Mouse (Mus musculus) myocyte (in vitro differentiated cells): ENCODE measurements around the gene Nrp2. TPM values are rescaled to one million over a fixed set of nuclear protein-coding genes. Genes with fewer than 3 reads are reported as not detected.
A peak's percentile ranks its signal among the peaks of the same experiment; 100 is the strongest.

Experiments used
- H3K27me3 ChIP-seq: one replicate; pipeline ENCODE4 v1.6.1; 2011; ENCODE audit not compliant: control insufficient read depth, insufficient read depth, insufficient read length
- H3K36me3 ChIP-seq: one replicate; pipeline ENCODE4 v1.6.1; 2011; ENCODE audit not compliant: control insufficient read depth, insufficient read depth
- H3K4me2 ChIP-seq: one replicate; pipeline ENCODE4 v1.6.1; 2011; ENCODE audit warnings: low read depth, control low read depth
- H3K4me3 ChIP-seq: one replicate; pipeline ENCODE4 v1.5.1; 2011; ENCODE audit warnings: mild to moderate bottlenecking, control low read depth, moderate library complexity
- H3K79me2 ChIP-seq: one replicate; pipeline ENCODE4 v1.6.1; 2011; ENCODE audit not compliant: control insufficient read depth, insufficient read depth
- H3ac ChIP-seq: one replicate; pipeline ENCODE4 v1.6.1; 2011; ENCODE audit not compliant: control insufficient read depth, insufficient read length
- CEBPB ChIP-seq: IDR thresholded peaks from 2 replicates; pipeline ENCODE4 v1.6.1; 2011; ENCODE audit warnings: mild to moderate bottlenecking, moderate library complexity; ENCODE audit not compliant: poor library complexity, insufficient read depth, severe bottlenecking
- E2F4 ChIP-seq: IDR thresholded peaks from one replicate; pipeline ENCODE4 v1.6.1; 2011; ENCODE audit warnings: mild to moderate bottlenecking, control low read depth, moderate library complexity; ENCODE audit not compliant: insufficient read depth
- MAX ChIP-seq: IDR thresholded peaks from one replicate; pipeline ENCODE4 v1.6.1; 2011; ENCODE audit warnings: low read depth, mild to moderate bottlenecking, control low read depth
- MYOD1 ChIP-seq, 3 experiments: IDR thresholded peaks; one replicate each; pipeline ENCODE4 v1.6.1; 2011; ENCODE audit warnings: control low read depth in 2 of 3, low read depth in 2 of 3, mild to moderate bottlenecking in 2 of 3, moderate library complexity in 1 of 3; ENCODE audit not compliant: insufficient read length in 2 of 3, control insufficient read depth in 1 of 3
- MYOG ChIP-seq, 3 experiments: IDR thresholded peaks; one replicate each; pipeline ENCODE4 v1.6.1; 2011; ENCODE audit warnings: control low read depth in 2 of 3, low read depth in 2 of 3, mild to moderate bottlenecking in 2 of 3; ENCODE audit not compliant: insufficient read length in 2 of 3, control insufficient read depth in 1 of 3, insufficient read depth in 1 of 3
- POLR2A ChIP-seq: IDR thresholded peaks from one replicate; pipeline ENCODE4 v1.6.1; 2011; ENCODE audit warnings: low read depth, mild to moderate bottlenecking, control low read depth, moderate library complexity; ENCODE audit not compliant: insufficient read length
- POLR2AphosphoS2 ChIP-seq: IDR thresholded peaks from one replicate; pipeline ENCODE4 v1.6.1; 2011; ENCODE audit warnings: low read depth, control low read depth; ENCODE audit not compliant: insufficient read length
- REST ChIP-seq: IDR thresholded peaks from one replicate; pipeline ENCODE4 v1.6.1; 2011; ENCODE audit warnings: mild to moderate bottlenecking, control low read depth, moderate library complexity; ENCODE audit not compliant: insufficient read depth, insufficient read length
- SRF ChIP-seq: IDR thresholded peaks from one replicate; pipeline ENCODE4 v1.6.1; 2011; ENCODE audit warnings: low read depth; ENCODE audit not compliant: control insufficient read depth, insufficient read length
- TCF12 ChIP-seq: IDR thresholded peaks from one replicate; pipeline ENCODE4 v1.6.1; 2011; ENCODE audit warnings: mild to moderate bottlenecking, control low read depth; ENCODE audit not compliant: poor library complexity, insufficient read depth, severe bottlenecking
- TCF3 ChIP-seq: IDR thresholded peaks from one replicate; pipeline ENCODE4 v1.6.1; 2011; ENCODE audit warnings: low read depth, control low read depth; ENCODE audit not compliant: insufficient read length
- USF1 ChIP-seq: IDR thresholded peaks from one replicate; pipeline ENCODE4 v1.6.1; 2011; ENCODE audit warnings: low read depth, mild to moderate bottlenecking, control low read depth, moderate library complexity
- polyA plus RNA-seq: library from polyadenylated mRNA; unstranded; fragments of >200 nt; fragmentation: generic; extraction: Trizol; gene quantifications from one replicate; pipeline ENCODE4 v1.2.1, GENCODE M21; 2012; ENCODE audit warnings: missing spikeins

The Nrp2 gene
- polyA plus RNA-seq, 1 experiment, result 18.3 TPM

GRCm38 (mm10) chr1:62825822-62826765, 123.0 kb downstream of the Nrp2 start:
- Histone ChIP-seq H3K4me2 (no peak overlapping the region), H3K4me3 (no peak overlapping the region), H3K36me3 (no peaks in the 10 kb centered on the region), H3K79me2 (no peaks in the 10 kb centered on the region), H3K27me3 (no peaks in the 10 kb centered on the region), H3ac (no peak overlapping the region)
- TF ChIP-seq REST, result no peak
- no peak for TF ChIP-seq POLR2AphosphoS2
- TF ChIP-seq E2F4, result no peak
- no peak for TF ChIP-seq MAX
- 0 out of 2 replicates have a peak, but pooled peaks have one; percentile 11 for TF ChIP-seq CEBPB
- TF ChIP-seq POLR2A, result no peak
- TF ChIP-seq MYOG (IDR thresholded peaks at IDR 0.05; ENCODE audit: control insufficient read depth in 1 of 3, insufficient read depth in 1 of 3, insufficient read length in 2 of 3, low read depth in 2 of 3), result peak; percentile 52 to 95 (median 67)
- TF ChIP-seq USF1, result peak; percentile 78
- peak; percentile 83 for TF ChIP-seq TCF12
- TF ChIP-seq TCF3, result peak; percentile 52
- no peak for TF ChIP-seq SRF
- TF ChIP-seq MYOD1 (IDR thresholded peaks at IDR 0.05; ENCODE audit: control insufficient read depth in 1 of 3, insufficient read length in 2 of 3, low read depth in 2 of 3), result peak; percentile 89 to 97 (median 89)

- Histone ChIP-seq H3ac (no peak overlapping the region), H3K27me3 (no peaks in the 10 kb centered on the region), H3K4me3 (no peak overlapping the region), H3K4me2 (no peak overlapping the region), H3K36me3 (no peaks in the 10 kb centered on the region), H3K79me2 (no peaks in the 10 kb centered on the region)
- TF ChIP-seq MYOD1 (IDR thresholded peaks at IDR 0.05; ENCODE audit: control insufficient read depth in 1 of 3, insufficient read length in 2 of 3, low read depth in 2 of 3) (no peak), REST (no peak), POLR2A (no peak), MYOG (IDR thresholded peaks at IDR 0.05; ENCODE audit: control insufficient read depth in 1 of 3, insufficient read depth in 1 of 3, insufficient read length in 2 of 3, low read depth in 2 of 3) (no peak), CEBPB (no peak), POLR2AphosphoS2 (no peak), E2F4 (no peak), SRF (no peak), TCF3 (no peak), MAX (no peak), USF1 (no peak), TCF12 (no peak)
Measured at GRCm38 (mm10) chr1:62827316-62827715, 124.2 kb downstream of the Nrp2 start.

- no peaks in the 10 kb centered on the region for H3K27me3 ChIP-seq
- H3K4me3 ChIP-seq, result no peak overlapping the region
- H3K36me3 ChIP-seq, result no peaks in the 10 kb centered on the region
- TF ChIP-seq TCF12 (peak; percentile 54), CEBPB (no peak), POLR2AphosphoS2 (no peak), TCF3 (peak; percentile 39), MAX (no peak), MYOD1 (IDR thresholded peaks at IDR 0.05; ENCODE audit: control insufficient read depth in 1 of 3, insufficient read length in 2 of 3, low read depth in 2 of 3) (peak; percentile 21 to 84 (median 84)), MYOG (IDR thresholded peaks at IDR 0.05; ENCODE audit: control insufficient read depth in 1 of 3, insufficient read depth in 1 of 3, insufficient read length in 2 of 3, low read depth in 2 of 3) (peak; percentile 9 to 93 (median 78))
- no peak overlapping the region for H3K4me2 ChIP-seq
- no peaks in the 10 kb centered on the region for H3K79me2 ChIP-seq
- H3ac ChIP-seq, result no peak overlapping the region
Measured at GRCm38 (mm10) chr1:62828156-62828555, 125.1 kb downstream of the Nrp2 start.

- Histone ChIP-seq H3ac (no peak overlapping the region), H3K4me2 (no peak overlapping the region), H3K27me3 (no peaks in the 10 kb centered on the region), H3K4me3 (no peak overlapping the region), H3K79me2 (no peaks in the 10 kb centered on the region), H3K36me3 (no peaks in the 10 kb centered on the region)
- TF ChIP-seq REST, result no peak
- no peak for TF ChIP-seq USF1
- TF ChIP-seq TCF12, result peak; percentile 33
- peak in 1 of 3 experiments; percentile 76 for TF ChIP-seq MYOD1 (IDR thresholded peaks at IDR 0.05; ENCODE audit: control insufficient read depth in 1 of 3, insufficient read length in 2 of 3, low read depth in 2 of 3)
- TF ChIP-seq POLR2A, result no peak
- no peak for TF ChIP-seq POLR2AphosphoS2
- TF ChIP-seq MAX, result no peak
- TF ChIP-seq SRF, result no peak
- TF ChIP-seq TCF3, result no peak
- peak in 2 of 3 experiments; percentile 35 to 62 for TF ChIP-seq MYOG (IDR thresholded peaks at IDR 0.05; ENCODE audit: control insufficient read depth in 1 of 3, insufficient read depth in 1 of 3, insufficient read length in 2 of 3, low read depth in 2 of 3)
- TF ChIP-seq E2F4, result no peak
- no peak for TF ChIP-seq CEBPB
Measured at GRCm38 (mm10) chr1:62829690-62830417, 126.8 kb downstream of the Nrp2 start.
